Mouse (Mus musculus): ENCODE measurements around the gene Tmco4. TPM values are rescaled to one million over a fixed set of nuclear protein-coding genes. Genes with fewer than 3 reads are reported as not detected.

Tmco4 gene
- polyA plus RNA-seq, 1 experiment = not detected

- H3K4me1 ChIP-seq (ENCODE audit: control insufficient read depth, insufficient read depth, low read length) = peaks cover 14% of the 10 kb centered on the region
- no peak within 1 kb of the TSS for H3K27ac ChIP-seq (ENCODE audit: insufficient read depth, low read depth, low read length)
- H3K4me3 ChIP-seq (ENCODE audit: insufficient read depth, low read depth, low read length) = peak within 1 kb of the TSS; percentile 45
- under 1% methylated on average over 93 of the region's 105 CpGs for WGBS
- TF ChIP-seq CTCF (IDR thresholded peaks at IDR 0.05; ENCODE audit: insufficient read depth, low read depth, low read length) = no peak
- TF ChIP-seq POLR2A (IDR thresholded peaks at IDR 0.05; ENCODE audit: insufficient read depth, low read depth, low read length) = 0 out of 2 replicates have a peak, but pooled peaks have one; percentile 7
These were observed 119.9 kb downstream of the Tmco4 start, which contains the start of gene Nbl1 for GRCm38 (mm10) chr4:139092356-139093195. Gene Nbl1, minus strand, starts transcription at chr4:139092993.

GRCm38 (mm10) chr4:139093196-139093530, 120.5 kb downstream of the Tmco4 start:
- Histone ChIP-seq H3K4me3 (ENCODE audit: insufficient read depth, low read depth, low read length) (peak overlapping the region; percentile 45), H3K4me1 (ENCODE audit: control insufficient read depth, insufficient read depth, low read length) (peaks cover 14% of the 10 kb centered on the region), H3K27ac (ENCODE audit: insufficient read depth, low read depth, low read length) (no peak overlapping the region)
- TF ChIP-seq CTCF (IDR thresholded peaks at IDR 0.05; ENCODE audit: insufficient read depth, low read depth, low read length) = no peak
- TF ChIP-seq POLR2A (IDR thresholded peaks at IDR 0.05; ENCODE audit: insufficient read depth, low read depth, low read length) = no peak
- WGBS = 38% methylated on average over 13 of the region's 13 CpGs

DNA sequence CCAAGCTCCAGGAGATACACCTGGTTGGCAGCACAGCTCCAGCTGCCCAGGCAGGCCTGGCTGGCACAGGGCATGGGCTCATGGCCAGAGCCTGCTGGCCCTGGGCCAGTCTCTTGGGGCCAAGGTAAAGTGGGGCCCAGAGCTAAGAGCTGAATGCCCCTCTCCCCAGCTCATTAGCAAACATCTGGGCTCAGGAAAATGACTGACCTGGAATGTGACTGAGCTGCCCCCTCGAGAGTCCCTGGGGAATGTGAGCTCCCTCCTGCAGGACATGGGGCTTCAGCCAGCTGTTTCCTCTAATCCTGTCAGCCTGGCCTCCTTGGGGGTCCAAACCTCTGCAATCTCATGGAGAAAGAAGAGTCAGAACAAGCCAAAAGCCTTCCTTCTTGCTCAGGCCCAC, 122.7 kb downstream of the Tmco4 start:
- TF ChIP-seq POLR2A (IDR thresholded peaks at IDR 0.05; ENCODE audit: insufficient read depth, low read depth, low read length) (no peak), CTCF (IDR thresholded peaks at IDR 0.05; ENCODE audit: insufficient read depth, low read depth, low read length) (no peak)
- H3K4me1 ChIP-seq (ENCODE audit: control insufficient read depth, insufficient read depth, low read length) = peaks cover 14% of the 10 kb centered on the region
- WGBS = 58% methylated on average over 1 of the region's 1 CpGs
- no peak overlapping the region for H3K27ac ChIP-seq (ENCODE audit: insufficient read depth, low read depth, low read length)
- H3K4me3 ChIP-seq (ENCODE audit: insufficient read depth, low read depth, low read length) = no peak overlapping the region

- 36% methylated on average over 5 of the region's 5 CpGs for WGBS
- no peak overlapping the region for H3K4me3 ChIP-seq (ENCODE audit: insufficient read depth, low read depth, low read length)
- TF ChIP-seq CTCF (IDR thresholded peaks at IDR 0.05; ENCODE audit: insufficient read depth, low read depth, low read length) (no peak), POLR2A (IDR thresholded peaks at IDR 0.05; ENCODE audit: insufficient read depth, low read depth, low read length) (no peak)
- no peak overlapping the region for H3K27ac ChIP-seq (ENCODE audit: insufficient read depth, low read depth, low read length)
- peaks cover 15% of the 10 kb centered on the region for H3K4me1 ChIP-seq (ENCODE audit: control insufficient read depth, insufficient read depth, low read length)
These were observed 123.5 kb downstream of the Tmco4 start for GRCm38 (mm10) chr4:139096201-139096600.

DNA sequence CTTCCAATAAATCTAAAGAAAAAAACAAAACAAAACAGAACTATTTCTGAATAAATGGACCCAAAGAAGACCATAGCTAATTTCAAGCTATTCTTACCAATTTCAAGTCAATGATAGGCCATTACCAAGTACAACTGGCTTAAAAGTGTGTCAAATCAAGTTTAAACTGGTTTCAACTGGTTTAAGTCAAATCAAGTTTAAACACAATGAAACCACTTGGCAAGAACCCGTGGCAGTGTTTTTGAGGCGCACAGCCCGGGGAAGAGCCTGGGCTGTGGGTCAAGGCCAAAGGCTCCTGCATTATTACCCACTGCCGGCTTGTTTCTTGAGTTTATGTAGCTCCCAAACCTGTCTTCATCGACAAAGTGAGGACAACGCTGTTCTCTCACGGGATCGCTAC, 127.6 kb downstream of the Tmco4 start:
- Histone ChIP-seq H3K4me3 (ENCODE audit: insufficient read depth, low read depth, low read length) (no peak overlapping the region), H3K4me1 (ENCODE audit: control insufficient read depth, insufficient read depth, low read length) (peaks cover 15% of the 10 kb centered on the region), H3K27ac (ENCODE audit: insufficient read depth, low read depth, low read length) (no peak overlapping the region)
- no peak for TF ChIP-seq POLR2A (IDR thresholded peaks at IDR 0.05; ENCODE audit: insufficient read depth, low read depth, low read length)
- no peak for TF ChIP-seq CTCF (IDR thresholded peaks at IDR 0.05; ENCODE audit: insufficient read depth, low read depth, low read length)
- 69% methylated on average over 8 of the region's 8 CpGs for WGBS

DNA sequence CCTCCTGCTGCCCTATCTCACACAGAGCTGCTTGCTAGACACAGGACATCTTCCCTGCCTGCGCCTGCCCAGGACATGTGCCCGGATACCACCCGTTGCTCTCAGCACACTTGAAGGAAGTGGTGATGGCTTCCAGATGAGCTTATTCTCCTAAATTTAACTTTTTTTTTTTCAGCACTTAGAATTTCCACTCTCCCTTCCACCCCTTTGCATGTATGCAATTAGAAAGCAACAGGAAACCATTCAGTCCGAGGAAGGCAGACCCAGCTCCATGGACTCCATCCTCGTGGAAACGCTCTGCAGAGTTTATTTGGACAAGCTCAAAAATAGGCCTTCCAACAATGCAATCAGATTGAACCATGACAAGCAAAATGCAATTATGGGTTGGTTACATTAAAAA, 128.9 kb downstream of the Tmco4 start:
- TF ChIP-seq CTCF (IDR thresholded peaks at IDR 0.05; ENCODE audit: insufficient read depth, low read depth, low read length) (no peak), POLR2A (IDR thresholded peaks at IDR 0.05; ENCODE audit: insufficient read depth, low read depth, low read length) (no peak)
- 60% methylated on average over 6 of the region's 6 CpGs for WGBS
- H3K27ac ChIP-seq (ENCODE audit: insufficient read depth, low read depth, low read length) = peak overlapping the region; percentile 5; the same call in 1 of the 2 replicates
- no peak overlapping the region for H3K4me3 ChIP-seq (ENCODE audit: insufficient read depth, low read depth, low read length)
- H3K4me1 ChIP-seq (ENCODE audit: control insufficient read depth, insufficient read depth, low read length) = peaks cover 15% of the 10 kb centered on the region

DNA sequence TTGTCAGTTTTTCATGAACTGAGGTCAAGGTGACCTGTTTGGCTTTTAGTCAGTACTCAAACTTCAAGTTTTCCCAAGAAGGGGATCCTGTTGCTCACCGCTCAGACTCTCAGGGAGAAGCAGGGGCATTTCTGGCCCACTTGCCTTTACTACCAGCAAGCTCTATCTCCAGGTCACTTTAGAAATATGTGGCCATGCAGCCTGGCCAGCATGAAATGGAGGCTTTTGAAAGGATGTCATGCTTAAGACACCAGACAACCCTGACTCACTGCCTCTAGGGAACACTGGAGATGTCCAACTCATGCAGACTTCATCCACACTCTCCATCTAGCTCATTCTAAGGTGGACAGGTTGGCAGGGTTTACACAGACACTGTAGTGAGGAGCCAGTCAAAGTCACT, 132.8 kb downstream of the Tmco4 start:
- H3K27ac ChIP-seq (ENCODE audit: insufficient read depth, low read depth, low read length) = no peak overlapping the region
- TF ChIP-seq CTCF (IDR thresholded peaks at IDR 0.05; ENCODE audit: insufficient read depth, low read depth, low read length) (no peak), POLR2A (IDR thresholded peaks at IDR 0.05; ENCODE audit: insufficient read depth, low read depth, low read length) (no peak)
- no peak overlapping the region for H3K4me3 ChIP-seq (ENCODE audit: insufficient read depth, low read depth, low read length)
- H3K4me1 ChIP-seq (ENCODE audit: control insufficient read depth, insufficient read depth, low read length) = peaks cover 17% of the 10 kb centered on the region
- 100% methylated on average over 1 of the region's 1 CpGs for WGBS

Other genes with a start within 250 kb of the Tmco4 start
- not detected in 2 replicates for gene Pla2g2c, start 248.1 kb upstream of the Tmco4 start, polyA plus RNA-seq (2012; ENCODE audit: insufficient read depth, insufficient read length, low replicate concordance, missing spikeins)
- gene Ubxn10, start 235.7 kb upstream of the Tmco4 start, polyA plus RNA-seq (2012; ENCODE audit: insufficient read depth, insufficient read length, low replicate concordance, missing spikeins) = not detected in 2 replicates
- not detected in 2 replicates for gene Pla2g2f, start 215.3 kb upstream of the Tmco4 start, polyA plus RNA-seq (2012; ENCODE audit: insufficient read depth, insufficient read length, low replicate concordance, missing spikeins)
- not detected in 2 replicates for gene Pla2g2d, start 197.2 kb upstream of the Tmco4 start, polyA plus RNA-seq (2012; ENCODE audit: insufficient read depth, insufficient read length, low replicate concordance, missing spikeins)
- not detected in 2 replicates for gene Pla2g5, start 109.4 kb upstream of the Tmco4 start, polyA plus RNA-seq (2012; ENCODE audit: insufficient read depth, insufficient read length, low replicate concordance, missing spikeins)
- gene Gm13030, start 98.9 kb upstream of the Tmco4 start, polyA plus RNA-seq (2012; ENCODE audit: insufficient read depth, insufficient read length, low replicate concordance, missing spikeins) = not detected in 2 replicates
- gene Pla2g2e, start 94.9 kb upstream of the Tmco4 start, polyA plus RNA-seq (2012; ENCODE audit: insufficient read depth, insufficient read length, low replicate concordance, missing spikeins) = not detected in 2 replicates
- gene Otud3, start 58.9 kb upstream of the Tmco4 start, polyA plus RNA-seq (2012; ENCODE audit: insufficient read depth, insufficient read length, low replicate concordance, missing spikeins) = not detected in 2 replicates
- gene Rnf186, start 5.8 kb upstream of the Tmco4 start, polyA plus RNA-seq (2012; ENCODE audit: insufficient read depth, insufficient read length, low replicate concordance, missing spikeins) = not detected in 2 replicates
- not detected in 2 replicates for gene Htr6, start 102.7 kb downstream of the Tmco4 start, polyA plus RNA-seq (2012; ENCODE audit: insufficient read depth, insufficient read length, low replicate concordance, missing spikeins)
- not detected in 2 replicates for gene Nbl1, start 120.1 kb downstream of the Tmco4 start, polyA plus RNA-seq (2012; ENCODE audit: insufficient read depth, insufficient read length, low replicate concordance, missing spikeins)
- gene Minos1, start 158.2 kb downstream of the Tmco4 start, polyA plus RNA-seq (2012; ENCODE audit: insufficient read depth, insufficient read length, low replicate concordance, missing spikeins) = not detected in 2 replicates
- gene Capzb, start 220.0 kb downstream of the Tmco4 start, polyA plus RNA-seq (2012; ENCODE audit: insufficient read depth, insufficient read length, low replicate concordance, missing spikeins) = 218 and 336 TPM in 2 replicates

Measured in olfactory bulb, adult 2 months (tissue).